Mouse (Mus musculus): ENCODE results near the gene Slco1a6.

Gene Slco1a6

GRCm38 (mm10) chr6:142040306-142041175, 167.8 kb downstream of the Slco1a6 start:
- DNase-seq (ENCODE audit: low spot score), result peak; percentile 17

GRCm38 (mm10) chr6:142035771-142036170, 172.6 kb downstream of the Slco1a6 start:
- no peak for DNase-seq (ENCODE audit: low spot score)
